Mouse (Mus musculus) left cerebral cortex, postnatal 4 days (tissue): ENCODE measurements around the gene Cyp4f16. TPM values are rescaled to one million over a fixed set of nuclear protein-coding genes. Genes with fewer than 3 reads are reported as not detected.
"Not testable (repeated sequence)": the region's sequence is repeated elsewhere in the genome, so short reads cannot be mapped to it uniquely, and the experiment has no call there.

Experiments used
- DNase-seq: peaks from one replicate; pipeline ENCODE4 v3.0.0-alpha.2; 2022
- intact Hi-C: fragments of 180-260 bp; cut with DNase I; formaldehyde crosslinking; loops from one replicate; pipeline ENCODE4 v1.15.1; 2025
- total RNA-seq, 2 experiments: library from RNA; stranded (reverse); gene quantifications; 2 replicates each; pipeline ENCODE4 v1.2.3; 2021

Gene Cyp4f16
- total RNA-seq, result 1 to 10 TPM; 6.2 to 6.6 TPM

DNA sequence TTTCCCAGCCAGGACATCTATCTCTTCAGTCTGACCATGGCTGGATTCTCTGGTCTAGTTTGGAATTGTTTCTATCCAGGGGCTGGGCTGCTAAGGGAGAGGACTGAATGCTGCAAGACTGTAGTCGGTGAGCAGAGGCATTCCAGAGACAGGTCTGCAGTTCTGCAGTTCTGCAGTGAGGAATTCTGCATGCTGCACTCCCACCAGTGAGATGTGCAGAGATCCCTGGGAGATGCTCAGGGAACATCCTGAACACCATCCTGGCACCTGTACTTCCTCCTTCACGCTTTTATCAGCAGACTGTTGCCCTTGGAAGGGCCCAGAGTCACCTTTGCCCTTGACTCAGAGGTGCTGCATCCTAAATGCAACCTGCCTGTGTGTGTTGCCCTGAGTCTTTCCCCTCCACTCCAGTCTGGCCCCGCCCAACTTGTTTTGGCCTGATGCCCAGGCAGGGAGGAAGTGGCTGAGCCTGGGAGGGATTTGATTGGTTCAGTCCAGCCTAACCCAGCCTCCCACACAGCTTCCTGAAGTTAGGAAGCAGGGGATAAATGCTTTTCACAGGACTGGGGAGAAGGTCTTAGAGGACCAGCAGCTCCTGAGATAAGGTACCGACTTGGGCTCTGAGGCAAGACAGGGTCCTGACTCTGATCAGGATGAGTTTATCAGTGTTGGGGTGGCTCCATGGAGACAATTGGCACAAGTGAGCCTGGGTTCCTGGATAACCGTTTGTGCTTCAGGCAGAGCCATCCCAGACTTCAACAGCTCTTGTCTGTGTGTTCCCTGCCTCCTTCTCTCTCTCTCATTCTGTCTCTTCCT lies at the start of gene Cyp4f16:
Cyp4f16 (plus strand) TSS at position 508 of the 816 bp plus-strand sequence.
- peak; percentile 94 for DNase-seq
- intact Hi-C loops, result not testable (repeated sequence)

DNA sequence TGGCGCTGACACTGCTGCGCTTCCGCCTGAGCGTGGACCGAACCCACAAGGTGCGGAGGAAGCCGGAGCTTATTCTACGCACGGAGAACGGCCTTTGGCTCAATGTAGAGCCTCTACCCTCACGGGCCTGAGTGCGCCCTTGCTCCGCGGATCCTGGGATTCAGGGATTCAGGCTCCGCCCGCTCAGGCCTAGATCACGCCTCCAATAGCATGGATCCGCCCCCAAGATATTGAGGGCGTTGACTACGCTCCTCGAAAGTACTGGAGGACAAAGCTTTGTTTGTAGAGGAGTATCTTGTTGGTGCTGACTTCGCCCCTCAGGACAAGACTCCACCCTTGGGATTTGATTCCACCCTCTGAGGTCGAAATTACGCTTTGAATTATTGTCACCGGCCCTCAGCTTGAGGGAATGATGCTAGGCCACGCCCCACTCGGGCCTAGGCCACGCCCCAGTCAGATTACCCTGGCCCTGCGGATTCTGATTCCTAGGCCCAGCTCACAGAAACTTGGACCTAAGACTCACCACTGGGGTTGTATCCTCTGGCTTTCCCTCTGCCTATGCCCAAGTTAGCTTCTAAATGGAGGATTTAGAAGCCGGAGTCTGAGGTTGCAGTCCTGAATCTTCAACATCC lies 43.9 kb upstream of the Cyp4f16 start:
- no peak for DNase-seq

DNA sequence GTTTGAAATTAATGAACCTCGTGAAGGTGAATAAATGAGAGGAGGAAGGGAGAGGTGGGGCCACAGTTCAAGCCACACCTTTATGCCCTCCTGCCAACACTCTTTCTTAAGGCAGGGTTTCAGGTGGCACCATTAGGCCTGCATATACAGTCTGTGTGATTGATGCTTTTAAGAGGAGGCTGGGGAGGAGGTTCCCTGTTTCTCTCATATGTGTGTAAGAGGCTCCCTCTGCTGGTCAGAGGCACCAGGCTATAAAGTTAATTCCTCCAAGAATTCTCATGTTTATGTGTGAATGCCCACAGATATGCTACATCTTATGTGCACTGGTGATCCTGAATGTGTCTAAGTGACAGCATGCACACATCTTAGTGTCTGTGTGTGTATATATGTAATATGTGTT lies 41.8 kb upstream of the Cyp4f16 start:
- intact Hi-C loops, result loop anchor here (5.0 kb wide), 1 partner anchor 147 kb away; no protein-coding TSS in a partner anchor
- DNase-seq, result peak; percentile 66

More for the DNA sequence above, 43.9 kb upstream of the Cyp4f16 start:
- intact Hi-C loops, result loop anchor here (5.0 kb wide), 1 partner anchor 145 kb away; no protein-coding TSS in a partner anchor

DNA sequence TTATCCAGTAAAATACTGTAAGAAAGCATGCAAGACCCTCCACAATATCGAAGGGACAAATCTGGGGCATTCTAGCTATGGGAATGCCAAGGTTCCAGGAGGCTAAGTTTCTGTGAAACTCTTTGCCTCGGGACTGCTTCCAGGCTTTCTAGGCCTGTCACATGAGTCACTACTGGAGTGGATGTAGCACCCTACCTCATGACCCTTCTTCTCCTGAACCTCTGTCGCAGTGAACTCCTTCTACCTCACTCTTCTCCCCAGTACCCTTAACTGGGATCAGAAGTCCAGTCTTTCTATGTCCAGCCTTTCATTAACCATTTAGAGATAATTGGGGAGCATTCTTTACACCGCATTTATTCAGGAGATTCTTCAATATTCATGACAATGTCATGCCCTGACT lies 35.8 kb upstream of the Cyp4f16 start:
- DNase-seq, intact Hi-C loops: not testable (repeated sequence)

DNA sequence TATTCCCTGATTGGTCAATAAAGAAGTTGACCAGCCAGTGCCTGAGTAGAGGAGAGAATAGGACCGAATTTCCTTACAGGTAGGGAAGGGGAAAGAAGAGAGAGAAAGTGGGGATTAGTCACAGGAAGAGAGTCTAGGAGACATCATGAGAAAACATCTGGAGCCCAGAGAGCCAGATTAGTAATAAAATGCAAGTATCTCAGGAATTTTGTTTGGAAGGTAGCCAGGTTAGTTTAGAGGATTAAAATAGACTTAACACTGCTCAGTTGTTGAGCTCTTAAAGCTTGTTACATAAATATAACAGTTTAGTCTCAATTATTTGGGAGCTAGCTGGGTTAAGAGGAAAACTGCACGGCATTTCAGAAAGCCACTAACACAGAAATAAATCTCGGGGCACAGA lies 35.3 kb upstream of the Cyp4f16 start:
- no peak for DNase-seq
- intact Hi-C loops, result no loop called here

DNA sequence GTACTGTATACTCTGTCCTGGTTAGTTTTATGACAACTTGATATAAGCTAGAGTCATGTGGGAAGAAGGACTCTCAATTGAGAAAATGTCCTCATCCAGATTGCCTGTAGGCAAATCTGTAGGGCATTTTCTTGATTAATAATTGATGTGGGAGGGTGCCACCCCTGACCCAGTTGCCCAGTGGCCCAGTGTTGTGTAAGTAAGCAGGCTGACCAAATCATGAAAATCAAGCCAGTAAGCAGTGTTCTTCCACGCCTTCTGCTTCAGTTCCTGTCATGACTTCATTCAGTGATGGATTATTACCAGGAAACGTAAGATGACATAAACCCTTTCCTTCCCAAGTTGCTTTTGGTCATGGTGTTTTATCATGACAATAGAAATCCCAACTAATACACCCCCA lies 33.2 kb upstream of the Cyp4f16 start:
- intact Hi-C loops, result no loop called here

DNA sequence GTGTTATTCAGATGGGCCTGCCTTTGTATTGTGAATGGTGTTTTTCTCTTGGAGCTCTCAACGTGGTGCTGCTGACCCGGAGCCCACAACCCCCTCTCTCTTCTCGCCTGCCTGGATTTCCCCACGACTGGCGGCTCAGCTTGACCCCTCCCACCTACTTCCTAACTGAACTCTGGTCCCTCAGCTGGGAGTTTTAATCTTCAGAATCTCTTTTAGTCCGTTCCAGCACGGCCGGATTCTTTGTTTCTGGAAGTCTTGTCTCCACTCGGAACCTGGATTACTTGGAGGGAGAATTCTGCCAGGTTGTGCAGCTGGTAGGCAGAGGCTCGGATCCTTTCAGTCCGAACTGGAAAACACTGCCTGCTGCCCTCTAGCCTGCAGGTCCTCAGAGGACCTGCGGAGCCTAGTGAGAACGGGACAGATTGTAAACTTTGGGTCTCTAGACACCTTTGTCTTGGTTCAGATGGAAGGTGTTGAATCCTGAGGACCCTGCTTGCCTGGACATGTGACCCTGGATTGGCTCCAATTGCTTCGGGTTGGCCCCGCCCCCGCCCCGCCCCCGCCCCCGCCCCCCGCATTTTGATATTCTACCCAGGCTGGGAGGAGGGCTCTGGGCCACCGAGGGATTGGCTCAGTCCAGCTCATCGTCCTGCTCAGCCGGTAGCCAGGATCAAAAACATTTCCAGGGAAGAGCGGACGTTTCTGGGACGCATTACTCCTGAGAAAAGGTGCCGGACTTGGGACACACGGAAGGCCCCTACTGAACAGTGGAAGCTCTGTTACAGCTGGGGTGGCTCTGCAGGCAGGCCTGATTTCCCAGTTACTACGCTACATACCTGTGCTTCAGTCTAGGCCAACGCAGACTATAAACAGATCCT lies 30.3 kb upstream of the Cyp4f16 start, which contains the start of gene Cyp4f17:
Cyp4f17 (plus strand) TSS at position 200 of the 878 bp plus-strand sequence.
- peak; percentile 41 for DNase-seq

More for the DNA sequence above, 33.2 kb upstream of the Cyp4f16 start:
- DNase-seq, result no peak

DNA sequence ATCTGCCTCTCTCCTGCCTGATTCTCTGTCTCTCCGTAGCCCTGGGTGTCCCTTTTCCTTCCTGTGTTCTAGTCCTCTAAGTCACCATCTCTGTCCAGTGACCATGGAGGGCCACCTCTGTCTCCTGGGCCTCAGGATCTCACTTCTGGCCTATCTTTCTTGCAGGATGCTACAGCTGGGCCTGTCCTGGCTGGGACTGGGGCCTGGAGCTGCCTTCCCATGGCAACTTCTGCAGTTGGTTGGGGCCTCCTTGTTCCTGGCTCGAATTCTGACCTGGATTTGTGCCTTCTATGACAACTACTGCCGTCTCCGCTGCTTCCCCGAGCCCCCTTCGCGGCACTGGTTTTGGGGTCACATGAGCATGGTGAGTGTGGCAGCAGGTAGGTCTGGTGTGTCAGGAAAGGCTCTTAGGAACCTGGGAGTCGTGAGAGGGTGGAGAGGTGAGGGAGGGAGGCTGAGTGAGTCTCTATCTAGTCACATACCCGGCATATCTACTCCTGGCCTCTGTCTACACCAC lies 29.6 kb upstream of the Cyp4f16 start:
- no peak for DNase-seq
- intact Hi-C loops, result no loop called here

More for the DNA sequence above, 30.3 kb upstream of the Cyp4f16 start, which contains the start of gene Cyp4f17:
- intact Hi-C loops, result no loop called here

DNA sequence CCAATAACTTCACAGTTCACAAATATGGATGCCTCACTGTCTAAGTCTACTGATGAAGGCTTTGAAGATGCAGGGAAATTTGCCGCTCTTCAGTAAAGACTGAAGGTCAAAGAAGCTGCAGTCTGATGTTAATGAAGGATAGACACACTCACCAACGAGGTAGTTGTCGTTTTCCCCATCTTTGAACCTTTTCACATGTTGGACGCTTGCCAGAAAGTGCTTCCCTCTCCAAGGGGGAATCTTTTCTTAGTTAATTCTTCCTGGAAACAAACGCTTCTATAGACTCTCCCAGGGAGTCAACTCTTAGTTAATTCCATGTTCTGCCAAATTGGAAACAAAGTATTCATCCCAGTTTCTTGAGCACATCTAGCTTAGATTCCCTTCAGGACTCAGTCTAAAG lies 20.2 kb upstream of the Cyp4f16 start:
- intact Hi-C loops, result no loop called here
- DNase-seq, result no peak

DNA sequence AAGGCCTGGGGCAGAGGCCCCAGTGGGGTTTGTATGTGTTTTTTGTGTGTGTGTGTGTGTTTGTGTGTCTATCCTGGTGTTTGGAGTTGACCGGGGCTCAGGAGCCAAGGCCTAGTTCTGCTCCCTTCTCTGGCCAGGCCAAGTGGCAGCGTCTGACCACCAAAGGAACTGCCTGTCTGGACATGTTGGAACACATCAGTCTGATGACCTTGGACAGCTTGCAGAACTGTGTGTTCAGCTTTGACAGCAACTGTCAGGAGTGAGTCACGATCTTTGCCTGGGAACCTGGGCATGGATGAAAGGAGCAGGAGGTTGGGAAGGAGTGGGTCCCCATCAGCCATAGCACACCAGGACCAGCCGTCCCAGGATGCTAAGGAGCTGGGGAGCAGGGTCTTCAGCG lies 14.4 kb upstream of the Cyp4f16 start:
- no peak for DNase-seq
- intact Hi-C loops, result no loop called here

DNA sequence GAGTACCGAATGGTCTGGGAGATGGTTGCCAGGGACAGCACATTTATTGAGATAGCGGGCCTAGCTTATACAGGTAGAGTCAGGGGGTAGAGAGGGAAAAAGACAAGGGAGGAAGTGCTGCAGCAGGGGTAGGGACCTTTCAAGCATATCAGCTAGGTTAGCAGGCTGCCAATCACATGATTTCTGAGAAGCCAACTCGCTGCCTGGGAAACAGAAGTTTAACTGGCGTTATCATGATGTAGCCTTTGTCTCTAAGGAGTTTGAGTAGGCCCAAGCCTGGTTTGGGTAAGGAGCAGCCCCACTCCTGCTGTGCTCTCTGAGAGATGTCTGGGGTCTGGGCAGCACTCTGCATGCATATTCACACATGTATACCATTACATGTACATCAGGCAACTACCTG lies 14.0 kb upstream of the Cyp4f16 start:
- intact Hi-C loops, result no loop called here
- DNase-seq, result no peak

DNA sequence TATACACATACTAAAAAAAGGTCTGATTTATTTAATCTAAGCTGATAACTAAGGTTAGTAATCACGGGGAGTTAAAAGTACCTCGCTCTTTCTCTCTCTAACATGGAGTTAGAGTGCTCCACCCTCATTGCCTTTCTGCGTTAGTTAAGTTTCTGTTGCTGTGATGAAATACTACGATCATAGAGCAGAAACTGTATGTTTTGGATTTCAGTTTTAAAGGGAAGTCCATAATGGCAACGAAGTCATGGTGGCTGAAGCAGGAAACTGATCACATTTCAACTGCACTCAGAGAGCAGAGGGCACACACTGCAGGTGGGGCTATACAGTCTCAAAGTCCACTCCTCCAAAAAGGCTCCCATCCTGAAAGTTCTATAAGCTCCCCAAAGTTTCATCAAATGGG lies 13.5 kb upstream of the Cyp4f16 start:
- DNase-seq, result no peak
- intact Hi-C loops, result no loop called here

DNA sequence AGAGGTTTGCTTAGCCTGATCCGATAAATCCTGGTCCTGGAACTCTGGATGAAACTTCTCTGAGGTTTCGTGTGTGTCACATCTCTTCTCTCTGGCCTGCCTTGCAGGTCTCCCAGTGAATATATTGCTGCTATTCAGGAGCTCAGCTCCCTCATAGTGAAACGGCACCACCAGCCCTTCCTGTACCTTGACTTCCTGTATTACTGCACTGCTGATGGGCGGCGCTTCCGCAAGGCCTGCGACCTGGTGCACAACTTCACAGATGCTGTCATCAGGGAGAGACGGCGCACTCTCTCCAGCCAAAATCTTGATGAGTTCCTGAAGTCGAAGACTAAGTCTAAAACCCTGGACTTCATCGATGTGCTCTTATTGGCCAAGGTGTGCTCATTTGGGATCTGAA lies 12.5 kb upstream of the Cyp4f16 start:
- no peak for DNase-seq
- intact Hi-C loops, result no loop called here

DNA sequence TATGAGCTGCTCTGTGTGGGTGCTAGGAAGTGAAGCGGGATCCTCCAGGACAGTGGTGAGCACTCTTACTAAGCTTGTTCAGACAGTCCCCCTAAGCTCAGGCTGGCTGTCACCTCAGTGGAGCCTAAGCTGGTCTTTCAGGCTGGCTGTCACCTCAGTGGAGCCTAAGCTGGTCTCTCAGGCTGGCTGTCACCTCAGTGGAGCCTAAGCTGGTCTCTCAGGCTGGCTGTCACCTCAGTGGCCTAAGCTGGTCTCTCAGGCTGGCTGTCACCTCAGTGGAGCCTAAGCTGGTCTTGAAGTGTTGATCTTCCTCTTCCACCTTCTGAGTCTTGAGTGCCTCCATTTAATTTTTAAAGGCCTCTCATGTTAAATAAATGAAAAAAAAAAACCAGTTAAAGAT lies 10.0 kb upstream of the Cyp4f16 start:
- intact Hi-C loops, result not testable (repeated sequence)

DNA sequence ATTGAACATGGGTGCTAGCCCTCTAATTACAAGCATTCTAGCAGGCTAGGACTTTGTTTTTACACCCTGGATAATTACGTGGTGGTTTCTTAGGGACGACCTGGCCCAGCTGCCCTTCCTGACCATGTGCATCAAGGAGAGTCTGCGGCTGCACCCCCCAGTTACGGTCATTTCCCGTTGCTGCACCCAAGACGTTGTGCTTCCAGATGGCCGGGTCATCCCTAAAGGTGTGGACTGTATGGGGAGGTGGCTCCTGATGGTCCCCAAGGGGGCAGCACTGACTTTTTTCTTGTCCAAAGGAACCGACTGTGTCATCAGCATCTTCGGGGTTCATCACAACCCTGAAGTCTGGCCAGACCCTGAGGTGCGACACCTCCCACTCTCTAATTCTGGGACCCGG lies 8.6 kb upstream of the Cyp4f16 start:
- no peak for DNase-seq
- intact Hi-C loops, result no loop called here

More for the DNA sequence above, 10.0 kb upstream of the Cyp4f16 start:
- not testable (repeated sequence) for DNase-seq

DNA sequence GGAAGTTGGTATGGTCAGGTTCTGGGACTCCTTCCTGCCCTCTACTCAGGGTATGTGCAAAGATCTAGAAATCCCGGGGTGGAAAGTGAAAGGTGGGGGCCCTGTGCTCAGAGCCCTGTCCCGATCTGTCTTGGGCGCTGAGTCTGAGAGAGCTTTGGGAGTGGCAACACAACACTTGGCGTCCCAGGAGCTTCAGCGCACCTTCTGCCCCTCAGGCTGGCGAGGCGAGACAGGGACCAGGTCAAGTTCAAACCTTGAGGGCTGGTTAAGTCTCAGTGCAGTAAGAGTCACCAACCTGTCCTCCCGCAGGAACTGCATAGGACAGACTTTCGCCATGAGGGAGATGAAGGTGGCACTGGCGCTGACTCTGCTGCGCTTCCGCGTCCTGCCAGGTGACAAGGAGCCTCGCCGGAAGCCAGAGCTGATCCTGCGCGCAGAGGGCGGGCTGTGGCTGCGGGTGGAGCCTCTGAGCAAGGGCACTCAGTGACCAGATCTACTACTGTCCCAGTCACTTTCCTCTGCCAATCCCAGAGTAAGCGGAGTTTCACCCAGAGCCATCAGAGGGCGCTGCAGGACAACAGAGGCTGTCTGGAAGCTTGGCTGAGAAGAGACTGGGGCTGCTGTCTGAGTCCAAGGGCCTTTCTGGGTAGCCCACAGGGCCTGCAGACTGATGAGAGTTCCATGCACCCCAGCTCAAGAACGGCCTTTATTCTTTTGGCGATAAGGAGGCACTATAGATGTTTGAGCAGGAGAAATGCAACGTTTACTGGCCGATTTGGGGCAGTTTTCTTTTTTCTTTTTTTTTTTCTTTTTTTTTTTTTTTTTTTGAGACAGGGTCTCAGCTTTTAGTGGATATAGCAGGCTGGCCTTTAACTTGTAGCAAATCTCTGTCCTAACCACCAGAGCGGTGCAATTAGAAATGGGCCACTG lies 7.7 kb upstream of the Cyp4f16 start:
- intact Hi-C loops, result no loop called here
- peak; percentile 91 for DNase-seq

DNA sequence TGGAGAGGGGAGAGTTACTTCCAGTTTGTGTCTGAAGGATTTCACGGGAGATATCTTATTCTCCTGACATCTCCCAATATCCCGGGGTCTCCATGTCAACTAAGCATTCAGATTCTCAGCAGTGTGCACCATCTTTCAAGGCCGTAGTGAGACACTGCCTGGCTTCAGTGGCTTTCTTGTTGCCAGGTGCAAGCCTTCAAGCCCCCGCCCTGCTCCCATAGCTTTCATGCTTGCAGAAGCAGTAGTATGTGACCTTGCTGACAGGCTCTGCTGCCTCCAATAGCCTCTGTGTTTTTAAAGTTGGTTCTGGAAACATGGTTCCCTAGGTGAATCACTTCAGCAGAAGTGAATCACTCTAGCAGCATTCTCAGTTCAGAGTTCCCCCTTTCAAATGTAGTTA lies 4.0 kb upstream of the Cyp4f16 start:
- DNase-seq, intact Hi-C loops: not testable (repeated sequence)

DNA sequence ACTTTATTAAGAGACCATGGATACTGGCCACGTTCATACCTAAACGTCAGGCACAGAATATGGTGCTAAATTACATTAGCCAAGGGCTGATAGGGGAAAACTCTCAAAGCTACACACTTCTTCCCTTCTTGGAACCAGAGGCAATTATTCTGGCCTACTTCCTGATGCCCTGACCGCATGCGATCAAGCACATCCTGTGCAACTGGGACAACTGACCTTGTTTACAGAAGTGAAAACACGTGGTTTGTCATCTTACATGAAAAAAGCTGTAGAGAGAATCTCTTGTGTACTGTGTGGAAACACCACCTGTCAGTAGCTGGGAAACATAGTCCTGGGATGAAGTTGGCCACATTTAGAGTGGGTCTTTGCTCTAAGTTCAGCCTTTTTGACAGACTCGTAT lies 2.3 kb upstream of the Cyp4f16 start:
- intact Hi-C loops, result no loop called here
- no peak for DNase-seq

DNA sequence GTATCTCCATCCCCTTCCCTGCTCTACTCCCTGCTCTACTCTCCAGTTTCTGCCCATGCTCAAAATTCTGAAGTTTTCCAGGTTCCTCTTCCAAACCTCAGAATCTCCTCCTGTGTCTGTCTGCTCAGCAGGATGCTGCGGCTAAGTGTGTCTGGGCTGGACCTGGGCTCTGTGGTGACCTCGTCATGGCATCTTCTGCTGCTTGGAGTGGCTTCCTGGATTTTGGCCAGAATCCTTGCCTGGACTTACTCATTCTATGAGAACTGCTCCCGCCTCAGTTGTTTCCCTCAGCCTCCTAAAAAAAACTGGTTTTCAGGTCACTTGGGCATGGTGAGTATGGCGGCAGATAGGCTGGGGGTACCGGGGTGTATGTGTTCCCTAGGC lies 501 bp downstream of the Cyp4f16 start:
- DNase-seq, result no peak
- intact Hi-C loops, result no loop called here

DNA sequence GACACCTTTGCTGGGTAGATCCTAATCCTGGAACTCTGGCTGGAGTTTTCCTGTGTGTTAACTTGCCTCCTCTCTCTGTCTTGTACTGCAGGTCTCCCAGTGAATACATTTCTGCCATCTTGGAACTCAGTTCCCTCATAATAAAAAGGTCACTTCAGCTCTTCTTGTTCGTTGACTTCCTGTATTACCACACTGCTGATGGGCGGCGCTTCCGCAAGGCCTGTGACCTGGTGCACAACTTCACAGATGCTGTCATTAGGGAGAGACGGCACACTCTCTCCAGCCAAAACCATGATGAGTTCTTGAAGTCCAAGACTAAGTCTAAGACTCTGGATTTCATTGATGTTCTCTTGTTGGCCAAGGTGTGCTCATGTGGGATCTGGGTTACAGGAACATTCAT lies 8.4 kb downstream of the Cyp4f16 start:
- intact Hi-C loops, DNase-seq: not testable (repeated sequence)
